In genomic region chr4:12743714-12744327, GRCm38 (mm10) we compare ENCODE assay signal across 19 mouse cellular contexts.
"Had no signal": no experiment of that assay in that cellular context is flagged by ENCODE, and none has a peak within 500 bp of the region (broad histone marks: within the 10 kb centered on the region; RNA-seq: fewer than 3 reads in every experiment).

No protein-coding gene starts in this region.

- H3K36me3 ChIP-seq: liver, embryonic 12.5 days; midbrain, embryonic 10.5 days; midbrain, embryonic 12.5 days; neural tube, embryonic 13.5 days; neural tube, embryonic 15.5 days had no signal

- H3K4me2 ChIP-seq: liver, embryonic 12.5 days; midbrain, embryonic 12.5 days; neural tube, embryonic 13.5 days; neural tube, embryonic 15.5 days had no signal

- H3K27ac ChIP-seq: liver, embryonic 12.5 days; liver, embryonic 14.5 days; midbrain, embryonic 10.5 days; midbrain, embryonic 12.5 days; neural tube, embryonic 13.5 days; neural tube, embryonic 15.5 days had no signal

- H3K4me1 ChIP-seq: liver, embryonic 12.5 days; midbrain, embryonic 12.5 days; neural tube, embryonic 13.5 days; neural tube, embryonic 15.5 days had no signal

- H3K9me3 ChIP-seq: liver, embryonic 12.5 days; midbrain, embryonic 10.5 days; midbrain, embryonic 12.5 days; neural tube, embryonic 13.5 days; neural tube, embryonic 15.5 days had no signal

- H3K9ac ChIP-seq: liver, embryonic 12.5 days; liver, embryonic 14.5 days; midbrain, embryonic 12.5 days; neural tube, embryonic 13.5 days; neural tube, embryonic 15.5 days had no signal

- ATAC-seq: liver, embryonic 12.5 days; midbrain, embryonic 16.5 days had no signal

- H3K4me3 ChIP-seq: liver, embryonic 12.5 days; midbrain, embryonic 10.5 days; midbrain, embryonic 12.5 days; myocyte; neural tube, embryonic 13.5 days; neural tube, embryonic 15.5 days had no signal

- H3K27me3 ChIP-seq: liver, embryonic 12.5 days; midbrain, embryonic 12.5 days; neural tube, embryonic 13.5 days; neural tube, embryonic 15.5 days had no signal

- DNase-seq: lung, adult 18-20 months; lung, postnatal 10 days; lung, postnatal 36 days; midbrain, embryonic 14.5 days; right cerebral cortex, adult 18-20 months; right cerebral cortex, postnatal 25 days; right cerebral cortex, postnatal 4 days; spleen, adult 18-20 months; thymus, adult 18-20 months; thymus, postnatal 14 days; thymus, postnatal 36 days had no signal
